Mouse (Mus musculus): ENCODE results near the gene Nmt1. TPM values are rescaled to one million over a fixed set of nuclear protein-coding genes. Genes with fewer than 3 reads are reported as not detected.

The Nmt1 gene
- polyA plus RNA-seq, 1 experiment from 2014 or later: 49.6 TPM

DNA sequence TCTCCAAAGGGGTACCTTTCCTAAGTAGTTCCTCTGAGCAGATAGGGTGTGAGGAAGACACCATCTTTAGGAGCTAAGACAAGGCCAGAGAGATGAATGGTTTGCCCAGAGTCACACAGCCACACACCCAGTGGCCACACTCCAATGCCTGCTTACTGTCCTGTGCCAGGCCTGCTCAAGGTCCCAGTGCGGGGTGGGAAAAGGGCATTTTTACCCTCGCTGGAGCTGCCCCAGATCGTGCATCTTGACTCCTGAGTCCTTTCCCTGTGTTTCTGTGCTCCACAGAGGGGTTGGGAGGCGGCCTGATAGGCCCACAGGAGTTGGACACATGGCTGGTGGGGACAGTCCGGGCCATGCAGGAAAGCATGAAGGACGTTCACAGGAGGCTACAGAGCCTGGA, 77.8 kb downstream of the Nmt1 start:
- Histone ChIP-seq H3K9me3 (no peaks in the 10 kb centered on the region), H3K4me3 (no peak overlapping the region), H3K9ac (no peak overlapping the region), H3K4me1 (peaks cover 22% of the 10 kb centered on the region), H3K4me2 (replicated peaks) (no peak overlapping the region), H3K27me3 (peaks cover 26% of the 10 kb centered on the region), H3K36me3 (no peaks in the 10 kb centered on the region), H3K27ac (no peak overlapping the region)
- no peak for ATAC-seq (ENCODE audit: low FRiP score, low read depth)
- 77% methylated on average over 6 of the region's 6 CpGs for WGBS

DNA sequence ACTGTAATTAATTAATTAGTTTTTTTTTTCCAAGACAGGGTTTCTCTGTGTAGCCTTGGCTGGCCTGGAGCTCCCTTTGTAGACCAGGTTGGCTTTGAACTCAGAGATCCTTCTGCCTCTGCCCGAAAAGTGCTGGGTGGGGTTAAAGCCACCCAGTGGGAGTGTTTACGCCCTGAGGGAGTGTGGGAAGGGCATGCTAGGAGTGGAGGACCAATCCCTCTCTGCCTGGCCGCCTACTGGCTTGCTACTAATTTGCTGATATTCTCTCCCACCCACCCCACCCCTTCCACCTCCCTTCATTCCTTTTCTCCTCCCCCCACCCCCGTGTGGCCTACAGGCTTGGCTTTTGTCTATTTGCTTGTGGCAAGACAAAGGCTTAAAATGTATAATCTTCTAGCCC, 78.4 kb downstream of the Nmt1 start:
- peaks cover 27% of the 10 kb centered on the region for H3K27me3 ChIP-seq
- H3K36me3 ChIP-seq: no peaks in the 10 kb centered on the region
- H3K9ac ChIP-seq: no peak overlapping the region
- H3K27ac ChIP-seq: no peak overlapping the region
- ATAC-seq (ENCODE audit: low FRiP score, low read depth): no peak
- H3K4me3 ChIP-seq: no peak overlapping the region
- no peak overlapping the region for H3K4me2 ChIP-seq (replicated peaks)
- no peaks in the 10 kb centered on the region for H3K9me3 ChIP-seq
- peaks cover 21% of the 10 kb centered on the region for H3K4me1 ChIP-seq
- 66% methylated on average over 4 of the region's 4 CpGs for WGBS

DNA sequence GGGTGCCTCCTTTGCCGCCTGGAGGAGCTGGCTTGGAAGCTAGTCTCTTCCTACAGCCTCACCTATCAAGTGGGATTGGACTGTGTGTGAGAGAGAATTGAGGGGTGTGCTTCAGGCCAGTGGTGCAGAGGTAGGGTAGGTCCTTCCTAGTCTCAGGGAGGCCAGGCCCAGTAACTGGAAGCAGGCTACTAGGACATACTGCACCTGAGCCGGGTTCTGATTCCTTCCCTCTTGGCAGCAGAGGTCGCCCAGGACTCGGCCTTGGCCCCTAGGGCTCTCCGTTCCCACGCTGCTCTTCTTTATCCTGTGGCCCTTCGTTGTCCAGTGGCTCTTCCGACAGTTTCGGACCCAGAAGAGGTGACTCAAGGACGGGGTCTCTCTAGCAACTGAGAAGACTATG, 83.3 kb downstream of the Nmt1 start:
- Histone ChIP-seq H3K9me3 (no peaks in the 10 kb centered on the region), H3K27ac (peak overlapping the region; percentile 58; the same call in 1 of the 2 replicates), H3K27me3 (0 out of 2 replicates have a peak, but pooled peaks cover 6% of the 10 kb centered on the region), H3K9ac (peak overlapping the region; percentile 70), H3K36me3 (no peaks in the 10 kb centered on the region), H3K4me1 (peaks cover 29% of the 10 kb centered on the region), H3K4me2 (replicated peaks) (peak overlapping the region; percentile 81), H3K4me3 (peak overlapping the region; percentile 49)
- no peak for ATAC-seq (ENCODE audit: low FRiP score, low read depth)
- WGBS: 17% methylated on average over 10 of the region's 10 CpGs

DNA sequence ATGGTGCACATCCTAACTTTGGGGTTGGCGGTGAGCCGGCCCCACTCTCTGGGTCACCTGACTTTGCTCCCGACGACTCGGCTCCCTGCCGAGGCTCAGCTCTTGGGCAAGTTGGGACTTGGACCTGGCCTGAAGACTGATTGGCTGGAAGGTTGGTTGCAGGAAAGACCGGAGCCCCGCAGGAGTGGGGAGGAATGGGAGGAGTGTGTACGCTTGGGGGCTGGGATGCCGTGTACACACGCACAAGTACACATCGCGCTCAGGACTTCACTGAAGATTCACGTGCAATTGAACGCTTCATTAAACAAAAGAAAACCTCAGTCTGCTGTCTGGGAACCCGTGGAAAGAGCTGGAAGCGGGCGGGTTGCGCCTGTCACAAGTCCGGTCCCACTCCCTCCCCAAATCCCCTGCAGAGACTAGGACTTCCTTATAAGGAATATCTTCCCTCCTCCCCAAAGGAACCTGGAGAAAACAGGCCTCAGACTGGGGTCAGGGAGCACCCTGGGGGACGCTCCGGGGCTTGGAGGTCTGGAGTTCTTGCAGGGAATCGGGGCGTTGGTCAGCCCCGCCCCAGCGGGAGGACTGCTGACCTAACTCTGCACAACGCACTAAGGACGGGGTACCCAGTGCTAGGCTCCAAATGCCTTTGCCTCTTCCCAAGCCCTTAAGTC, 84.0 kb downstream of the Nmt1 start:
- Histone ChIP-seq H3K27me3 (0 out of 2 replicates have a peak, but pooled peaks cover 6% of the 10 kb centered on the region), H3K9me3 (no peaks in the 10 kb centered on the region), H3K4me3 (peak overlapping the region; percentile 49), H3K4me2 (replicated peaks) (peak overlapping the region; percentile 81), H3K36me3 (no peaks in the 10 kb centered on the region), H3K4me1 (peaks cover 29% of the 10 kb centered on the region), H3K27ac (peak overlapping the region; percentile 58), H3K9ac (peak overlapping the region; percentile 70)
- 2% methylated on average over 28 of the region's 28 CpGs for WGBS
- ATAC-seq (ENCODE audit: low FRiP score, low read depth): no peak

DNA sequence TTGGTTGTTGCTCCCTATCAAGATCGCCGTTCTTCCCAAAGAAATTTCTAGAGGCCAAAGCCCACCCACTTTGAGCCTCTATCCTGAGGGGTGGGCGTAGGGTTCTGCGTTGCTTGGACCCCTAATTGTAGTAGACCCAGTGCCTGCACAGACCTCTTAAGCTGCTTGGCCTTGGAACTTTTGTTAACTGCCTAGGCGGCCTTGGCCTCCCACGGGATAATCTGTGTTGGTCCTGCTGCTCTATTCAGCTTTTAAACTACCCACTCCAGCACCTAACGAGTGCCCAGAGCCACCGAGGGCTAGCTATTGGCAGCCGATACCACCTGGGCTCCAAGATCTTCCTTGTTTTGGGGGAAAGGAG, 84.5 kb downstream of the Nmt1 start:
- Histone ChIP-seq H3K4me2 (replicated peaks) (peak overlapping the region; percentile 81), H3K27ac (peak overlapping the region; percentile 58), H3K4me3 (peak overlapping the region; percentile 49), H3K4me1 (peaks cover 29% of the 10 kb centered on the region), H3K27me3 (0 out of 2 replicates have a peak, but pooled peaks cover 6% of the 10 kb centered on the region), H3K9ac (peak overlapping the region; percentile 70), H3K36me3 (no peaks in the 10 kb centered on the region), H3K9me3 (no peaks in the 10 kb centered on the region)
- no peak for ATAC-seq (ENCODE audit: low FRiP score, low read depth)
- 15% methylated on average over 9 of the region's 9 CpGs for WGBS

DNA sequence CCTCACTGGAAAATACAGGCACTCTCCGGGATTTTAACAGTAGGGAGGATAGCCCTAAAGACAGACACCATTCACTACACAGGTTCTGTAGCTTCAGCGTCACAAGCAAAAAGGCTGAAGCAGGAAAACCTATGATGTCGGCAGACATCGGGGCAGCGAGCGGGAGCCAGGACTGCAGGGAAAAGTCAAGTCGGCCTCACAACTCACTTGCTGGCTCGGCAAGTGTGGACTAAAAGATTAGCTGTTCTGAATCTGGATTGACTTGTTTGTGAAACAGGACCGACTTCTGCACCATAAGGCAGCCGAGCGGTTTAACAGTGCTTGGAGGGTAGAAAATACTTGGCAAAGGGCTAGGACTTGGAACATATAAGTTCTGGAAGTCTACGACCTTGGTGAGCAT, 85.0 kb downstream of the Nmt1 start:
- Histone ChIP-seq H3K27ac (peak overlapping the region; percentile 58; the same call in 1 of the 2 replicates), H3K4me2 (replicated peaks) (peak overlapping the region; percentile 81), H3K9ac (0 out of 2 replicates have a peak overlapping the region, but pooled peaks have one; percentile 70), H3K9me3 (no peaks in the 10 kb centered on the region), H3K36me3 (no peaks in the 10 kb centered on the region), H3K27me3 (0 out of 2 replicates have a peak, but pooled peaks cover 6% of the 10 kb centered on the region), H3K4me1 (peaks cover 29% of the 10 kb centered on the region), H3K4me3 (no peak overlapping the region)
- no peak for ATAC-seq (ENCODE audit: low FRiP score, low read depth)
- 39% methylated on average over 12 of the region's 12 CpGs for WGBS

DNA sequence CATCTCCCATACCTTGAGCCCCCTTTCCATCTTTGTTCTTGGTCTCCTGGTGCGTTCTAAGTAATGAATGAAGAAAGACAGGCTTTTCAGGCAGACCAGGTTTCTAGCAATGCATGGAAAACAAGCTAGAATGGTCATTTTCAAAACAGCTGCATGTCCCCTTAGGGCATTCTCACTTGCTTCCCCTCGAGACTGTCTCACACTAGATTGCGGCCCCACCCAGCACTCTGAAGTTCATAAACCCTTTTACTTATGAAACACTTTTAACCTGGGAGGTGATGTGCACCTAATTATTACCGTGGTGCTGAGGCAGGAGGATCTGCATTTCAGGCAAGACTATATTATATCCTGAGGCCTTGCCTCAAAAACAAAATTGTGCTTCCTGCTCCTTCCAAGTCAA, 85.8 kb downstream of the Nmt1 start:
- 67% methylated on average over 4 of the region's 4 CpGs for WGBS
- Histone ChIP-seq H3K4me1 (peaks cover 36% of the 10 kb centered on the region), H3K27me3 (0 out of 2 replicates have a peak, but pooled peaks cover 6% of the 10 kb centered on the region), H3K9ac (no peak overlapping the region), H3K4me2 (replicated peaks) (no peak overlapping the region), H3K9me3 (no peaks in the 10 kb centered on the region), H3K27ac (no peak overlapping the region), H3K36me3 (no peaks in the 10 kb centered on the region), H3K4me3 (no peak overlapping the region)
- no peak for ATAC-seq (ENCODE audit: low FRiP score, low read depth)

DNA sequence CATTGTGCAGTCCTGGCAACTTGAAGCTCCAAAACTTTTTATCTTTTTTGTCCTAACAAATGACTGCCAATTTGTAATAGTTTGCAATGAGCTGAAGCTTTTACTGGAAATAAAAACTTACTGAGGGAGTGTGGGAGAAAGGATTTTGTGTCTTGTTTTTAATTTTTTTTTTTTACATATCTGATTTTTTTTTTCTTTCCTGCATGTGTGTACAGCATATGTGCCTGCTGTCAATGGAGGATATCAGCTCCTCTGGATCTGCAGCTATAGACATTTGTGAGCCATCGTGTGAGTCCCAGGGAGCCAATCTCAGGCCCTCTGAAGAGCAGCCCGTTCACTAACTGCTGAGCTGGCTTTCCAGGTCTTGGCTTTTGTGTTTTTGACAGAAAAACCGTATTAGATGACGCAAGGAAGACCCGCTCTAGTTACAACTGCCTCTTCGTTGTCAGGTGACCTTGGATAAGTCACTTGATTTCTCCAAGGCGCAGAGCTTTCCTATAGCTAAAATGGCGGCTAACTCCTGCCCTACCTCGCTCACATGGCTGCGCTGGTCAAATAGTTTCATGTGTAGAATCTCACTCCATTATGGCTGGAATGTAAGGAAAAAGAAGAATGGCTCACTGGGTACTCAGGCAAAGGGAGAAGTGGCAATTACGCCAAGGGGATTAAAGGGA, 86.4 kb downstream of the Nmt1 start:
- Histone ChIP-seq H3K4me1 (peaks cover 40% of the 10 kb centered on the region), H3K4me2 (replicated peaks) (peak overlapping the region; percentile 72), H3K4me3 (peak overlapping the region; percentile 73), H3K9me3 (no peaks in the 10 kb centered on the region), H3K27ac (peak overlapping the region; percentile 94; the same call in 1 of the 2 replicates), H3K27me3 (0 out of 2 replicates have a peak, but pooled peaks cover 6% of the 10 kb centered on the region), H3K9ac (peak overlapping the region; percentile 83), H3K36me3 (no peaks in the 10 kb centered on the region)
- ATAC-seq (ENCODE audit: low FRiP score, low read depth): no peak
- WGBS: 91% methylated on average over 11 of the region's 11 CpGs

DNA sequence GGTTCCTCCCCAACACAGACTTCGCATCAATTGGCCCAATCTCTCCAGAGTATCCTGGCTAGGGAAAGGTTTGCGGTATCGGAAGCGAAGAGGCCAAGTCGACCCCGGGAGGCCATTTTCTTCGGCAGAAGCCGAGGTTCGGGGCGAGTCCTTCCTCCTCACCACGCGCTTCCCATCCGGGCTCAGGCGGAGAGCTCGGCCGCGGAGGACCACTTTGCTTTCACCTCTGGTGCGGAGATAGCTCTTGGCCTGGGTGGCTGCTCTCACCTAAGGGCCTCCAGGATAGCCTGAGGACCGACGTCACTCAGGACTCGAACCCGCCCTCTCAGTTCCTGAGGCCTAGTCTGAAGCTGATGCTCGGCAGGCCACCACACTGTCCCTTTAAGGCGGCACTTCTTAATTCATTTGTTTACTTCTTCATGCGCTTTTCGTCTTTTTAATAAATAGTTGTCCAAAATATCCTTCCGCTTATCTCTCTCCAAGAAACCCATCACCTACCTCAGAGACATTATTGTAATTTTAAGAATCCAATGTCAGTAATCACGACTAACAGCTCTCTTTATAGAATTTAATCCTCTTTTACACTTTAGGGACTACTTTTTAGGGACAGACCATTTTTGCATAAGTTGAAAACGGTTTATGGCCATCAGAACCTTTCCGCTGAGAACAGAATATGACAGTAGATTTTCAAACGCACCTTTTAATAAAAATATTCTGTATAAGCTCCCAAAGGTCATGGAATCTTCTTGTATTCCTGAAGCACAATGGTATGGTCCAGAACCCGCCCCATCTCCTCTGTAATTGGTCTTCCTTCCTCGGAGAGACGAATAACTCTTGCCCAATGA, 87.4 kb downstream of the Nmt1 start:
- 0 out of 2 replicates have a peak, but pooled peaks cover 6% of the 10 kb centered on the region for H3K27me3 ChIP-seq
- H3K36me3 ChIP-seq: no peaks in the 10 kb centered on the region
- peak overlapping the region; percentile 72 for H3K4me2 ChIP-seq (replicated peaks)
- ATAC-seq (ENCODE audit: low FRiP score, low read depth): 0 out of 2 replicates have a peak, but pooled peaks have one; percentile 42
- H3K4me1 ChIP-seq: peaks cover 40% of the 10 kb centered on the region
- H3K4me3 ChIP-seq: peak overlapping the region; percentile 73
- H3K27ac ChIP-seq: peak overlapping the region; percentile 94
- peak overlapping the region; percentile 83 for H3K9ac ChIP-seq
- no peaks in the 10 kb centered on the region for H3K9me3 ChIP-seq
- WGBS: 1% methylated on average over 34 of the region's 34 CpGs

DNA sequence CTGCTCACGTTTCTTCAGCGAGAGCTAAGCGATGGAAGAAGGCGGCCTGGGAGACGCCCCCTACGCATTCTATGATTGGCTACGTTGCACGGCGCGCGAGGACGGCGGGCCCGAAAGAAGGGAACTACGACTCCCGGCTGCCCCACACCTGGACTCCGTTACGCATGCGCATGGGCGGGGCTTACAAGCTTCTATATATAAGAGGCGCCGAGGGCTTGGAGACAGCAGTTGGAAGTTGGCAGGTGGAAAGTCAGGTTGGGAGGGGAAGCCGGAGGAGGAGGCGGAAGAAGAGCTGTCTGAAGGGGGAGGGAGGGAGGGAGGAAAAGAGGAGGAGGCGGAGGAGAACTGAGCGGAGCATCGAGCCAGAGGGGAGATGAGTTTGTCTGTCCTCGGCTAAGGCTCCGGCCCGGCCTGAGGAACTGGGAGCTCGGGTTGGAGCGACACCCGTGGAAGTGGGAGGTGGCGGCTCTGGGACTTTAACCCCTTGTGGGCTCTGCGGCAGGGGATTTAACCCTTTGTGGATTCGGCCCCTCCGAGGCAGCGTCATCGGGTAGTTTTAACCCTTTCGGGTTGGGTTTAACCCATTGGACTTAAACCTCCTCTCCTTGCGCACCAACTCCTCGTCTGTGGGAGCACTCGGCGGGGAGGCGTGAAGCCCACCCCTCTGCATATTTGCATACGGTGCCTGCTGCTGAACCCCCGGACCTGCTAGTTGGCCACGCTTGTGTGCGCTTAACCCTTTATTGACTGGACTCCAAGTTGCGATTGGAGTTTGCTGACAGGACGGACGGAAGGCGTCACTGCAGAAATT, 88.2 kb downstream of the Nmt1 start, which contains the start of gene Hexim1:
Gene Hexim1, plus strand, starts transcription at position 224 of the 811 bp plus-strand sequence.
- Histone ChIP-seq H3K27me3 (0 out of 2 replicates have a peak, but pooled peaks cover 2% of the 10 kb centered on the region), H3K36me3 (no peaks in the 10 kb centered on the region), H3K4me2 (replicated peaks) (peak within 1 kb of the TSS; percentile 80), H3K4me3 (peak within 1 kb of the TSS; percentile 73), H3K27ac (peak within 1 kb of the TSS; percentile 94), H3K9ac (peak within 1 kb of the TSS; percentile 83), H3K9me3 (no peaks in the 10 kb centered on the region), H3K4me1 (peaks cover 37% of the 10 kb centered on the region)
- under 1% methylated on average over 53 of the region's 53 CpGs for WGBS
- peak; percentile 93 for ATAC-seq (ENCODE audit: low FRiP score, low read depth)

DNA sequence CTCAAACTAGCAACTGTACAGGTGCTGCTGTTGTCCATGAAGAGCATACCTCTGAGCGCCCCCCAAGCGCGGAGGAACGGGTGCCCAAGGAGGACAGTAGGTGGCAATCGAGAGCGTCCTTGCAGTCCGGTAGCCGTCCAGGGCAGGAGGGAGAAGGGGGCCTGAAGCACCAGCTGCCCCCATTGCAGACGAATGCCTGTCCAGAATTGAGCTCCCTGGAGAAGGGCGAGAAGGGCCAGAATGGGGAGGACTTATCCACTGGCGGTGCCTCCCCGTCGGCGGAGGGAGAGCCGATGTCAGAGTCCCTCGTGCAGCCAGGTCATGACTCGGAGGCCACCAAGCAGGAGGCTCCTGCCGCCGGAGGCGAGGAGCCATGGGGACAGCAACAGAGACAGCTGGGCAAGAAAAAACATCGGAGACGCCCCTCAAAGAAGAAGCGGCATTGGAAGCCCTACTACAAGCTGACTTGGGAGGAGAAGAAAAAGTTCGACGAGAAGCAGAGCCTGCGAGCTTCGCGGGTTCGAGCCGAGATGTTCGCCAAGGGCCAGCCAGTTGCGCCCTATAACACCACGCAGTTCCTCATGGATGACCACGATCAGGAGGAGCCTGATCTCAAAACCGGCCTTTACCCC, 89.1 kb downstream of the Nmt1 start:
- Histone ChIP-seq H3K9me3 (no peaks in the 10 kb centered on the region), H3K9ac (peak overlapping the region; percentile 74), H3K4me1 (peaks cover 29% of the 10 kb centered on the region), H3K4me2 (replicated peaks) (peak overlapping the region; percentile 80), H3K4me3 (peak overlapping the region; percentile 73), H3K27ac (peak overlapping the region; percentile 81), H3K27me3 (no peaks in the 10 kb centered on the region), H3K36me3 (no peaks in the 10 kb centered on the region)
- under 1% methylated on average over 35 of the region's 35 CpGs for WGBS
- ATAC-seq (ENCODE audit: low FRiP score, low read depth): 0 out of 2 replicates have a peak, but pooled peaks have one; percentile 10

Measured in limb, embryonic 13.5 days (tissue).